Mouse (Mus musculus) yolk sac, embryonic 10.5 days (tissue): ENCODE results near the gene Slc15a4.

Source experiments
- DNase-seq: peaks from one replicate; pipeline ENCODE4 v3.0.0-alpha.2; 2017; ENCODE audit warnings: low spot score

Slc15a4 gene

DNA sequence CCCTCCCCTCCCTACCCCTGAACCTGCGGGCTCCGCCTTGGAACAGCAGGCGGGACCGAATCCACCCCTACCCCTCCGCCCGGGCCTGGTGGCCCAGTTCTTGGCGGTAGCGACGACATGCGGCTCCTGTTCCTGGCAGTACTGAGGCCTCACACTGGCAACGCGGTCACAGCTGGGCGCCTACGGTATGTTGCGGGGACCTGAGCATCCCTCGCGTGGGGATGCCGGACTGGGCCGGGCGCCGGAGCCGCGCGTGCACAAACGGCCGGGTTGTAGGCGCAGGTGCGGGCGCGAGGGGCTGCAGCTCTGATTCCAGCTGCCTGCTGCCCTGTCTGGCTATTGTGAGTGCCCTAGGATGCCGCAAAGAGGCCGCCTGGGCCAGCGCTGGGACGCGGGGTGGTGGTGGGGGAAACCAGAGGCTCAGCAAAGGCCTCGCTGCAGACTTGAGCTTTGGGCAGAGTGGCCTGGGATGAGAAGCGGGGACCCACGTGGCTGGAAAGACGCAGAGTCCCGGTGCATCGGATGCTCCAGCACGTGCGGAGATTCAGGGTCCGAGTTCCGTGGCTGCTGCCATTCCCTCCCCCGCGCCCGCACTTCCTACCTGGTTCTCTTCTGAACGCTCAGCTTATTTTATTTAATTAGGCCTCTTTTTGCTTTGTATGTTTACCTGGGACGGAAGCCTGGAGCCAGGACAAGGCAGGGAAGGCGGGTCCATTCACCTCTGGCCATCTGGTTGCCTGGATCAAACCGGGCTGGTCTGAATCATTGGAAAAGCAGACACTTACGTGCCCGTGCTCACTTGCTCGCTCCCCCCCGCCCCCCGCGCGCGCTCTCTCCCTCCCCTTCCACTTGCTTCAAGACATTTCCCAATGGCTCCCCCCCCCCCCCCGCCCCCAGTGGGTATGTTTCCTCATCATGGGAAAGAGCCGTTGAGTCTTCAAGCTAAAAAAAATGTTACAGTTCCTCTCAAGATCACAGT is at the start of gene Slc15a4, which contains the start of gene Glt1d1:
Gene Slc15a4, minus strand, starts transcription at position 731 of the 979 bp plus-strand sequence.
Gene Glt1d1, plus strand, starts transcription at position 96 of the 979 bp plus-strand sequence.
- no peak for DNase-seq

DNA sequence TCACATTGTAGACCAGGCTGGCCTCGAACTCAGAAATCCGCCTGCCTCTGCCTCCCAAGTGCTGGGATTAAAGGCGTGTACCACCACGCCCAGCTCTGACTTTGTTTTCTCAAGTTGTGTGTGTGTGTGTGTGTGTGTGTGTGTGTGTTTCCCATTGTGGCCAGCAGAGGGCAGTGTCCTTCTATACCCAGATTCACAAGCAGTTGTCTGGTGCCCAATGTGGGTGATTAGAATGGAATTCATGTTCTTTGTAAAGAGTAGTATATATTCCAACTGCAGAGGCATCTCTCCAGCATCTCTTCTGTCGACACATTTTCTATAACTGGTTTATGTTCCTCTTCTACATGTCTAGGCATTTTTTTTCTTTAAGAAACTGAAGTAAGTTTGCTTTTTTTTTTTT is 45.8 kb upstream of the Slc15a4 start:
- no peak for DNase-seq

DNA sequence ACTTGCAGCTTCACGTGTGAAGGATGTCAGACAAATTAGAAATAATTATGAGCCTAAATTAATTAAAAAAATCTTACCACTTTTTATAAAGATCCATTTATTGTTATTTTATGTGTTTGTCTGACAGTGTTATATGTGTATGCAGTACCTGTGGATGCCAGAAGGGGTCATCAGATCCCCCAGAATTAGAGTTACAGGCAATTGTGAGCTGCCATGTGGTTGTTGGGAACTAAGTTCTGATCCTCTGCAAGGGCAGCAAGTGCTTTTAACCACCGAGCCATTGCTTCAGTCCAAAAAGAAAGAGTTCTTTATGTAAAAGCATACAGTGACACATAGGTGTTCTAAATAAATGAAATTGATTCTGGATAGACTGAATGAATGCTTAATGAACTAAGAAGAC is 44.9 kb upstream of the Slc15a4 start:
- no peak for DNase-seq

GRCm38 (mm10) chr5:127673913-127674312 is 41.2 kb upstream of the Slc15a4 start:
- no peak for DNase-seq

DNA sequence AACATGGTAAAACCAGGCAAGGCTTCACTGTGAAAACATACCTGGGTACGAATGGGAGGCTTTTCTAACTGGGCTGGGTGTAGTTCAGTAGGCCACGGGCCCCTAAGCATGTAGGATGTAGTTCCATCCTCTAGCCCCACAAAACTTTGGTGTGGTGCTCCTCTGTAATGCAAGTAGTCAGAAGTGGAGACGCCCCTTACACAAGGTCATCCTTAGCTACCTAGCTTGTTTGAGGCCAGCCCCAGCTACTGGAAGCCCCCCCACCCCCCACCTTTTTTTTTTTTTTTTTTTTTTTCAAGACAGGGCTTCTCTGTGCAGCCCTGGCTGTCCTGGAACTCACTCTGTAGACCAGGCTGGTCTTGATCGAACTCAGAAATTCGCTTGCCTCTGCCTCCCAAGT is 28.3 kb upstream of the Slc15a4 start:
- no peak for DNase-seq

- no peak for DNase-seq
These were observed 27.6 kb upstream of the Slc15a4 start for GRCm38 (mm10) chr5:127660267-127660666.

- no peak for DNase-seq
These were observed 26.6 kb upstream of the Slc15a4 start for GRCm38 (mm10) chr5:127659312-127659711.

GRCm38 (mm10) chr5:127658257-127658656 is 25.6 kb upstream of the Slc15a4 start:
- no peak for DNase-seq

- DNase-seq = no peak
These were observed 16.4 kb upstream of the Slc15a4 start for GRCm38 (mm10) chr5:127649077-127649476.

GRCm38 (mm10) chr5:127648046-127648445 is 15.3 kb upstream of the Slc15a4 start:
- no peak for DNase-seq

DNA sequence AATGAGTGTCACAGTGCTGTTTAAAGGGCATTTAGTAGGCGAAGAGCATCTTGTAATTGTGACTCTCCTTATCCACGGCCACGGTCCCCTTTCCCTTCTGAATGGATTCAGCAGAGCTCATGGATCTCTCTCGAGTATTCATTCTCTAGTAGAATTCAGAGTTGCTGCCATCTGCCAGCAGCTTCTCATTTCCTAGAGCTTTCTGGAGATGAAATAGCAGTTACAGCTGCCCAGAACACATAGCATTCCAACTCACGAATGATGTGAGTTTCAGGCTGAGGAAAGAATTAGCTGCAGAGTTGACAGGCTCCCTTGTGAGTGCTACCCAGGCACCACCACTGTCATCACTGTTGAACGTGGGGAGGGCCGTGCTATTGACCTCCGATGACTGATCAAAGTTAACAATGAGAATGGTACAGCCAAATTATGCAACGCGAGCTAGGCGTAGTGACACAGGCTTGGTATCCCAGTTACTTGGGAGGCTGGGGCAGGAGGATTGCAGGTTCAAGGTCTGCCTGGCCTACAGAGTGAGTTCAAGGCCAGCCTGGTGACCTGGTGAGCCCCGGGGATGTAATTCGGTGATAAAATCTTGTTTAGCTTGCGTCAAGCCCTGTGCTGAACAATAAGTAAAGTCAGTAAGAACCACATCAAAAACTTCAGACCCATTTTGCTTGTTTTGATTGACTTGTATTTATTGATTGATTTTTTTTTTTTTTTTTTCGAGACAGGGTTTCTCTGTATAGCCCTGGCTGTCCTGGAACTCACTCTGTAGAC is 8.7 kb upstream of the Slc15a4 start:
- DNase-seq = no peak

DNA sequence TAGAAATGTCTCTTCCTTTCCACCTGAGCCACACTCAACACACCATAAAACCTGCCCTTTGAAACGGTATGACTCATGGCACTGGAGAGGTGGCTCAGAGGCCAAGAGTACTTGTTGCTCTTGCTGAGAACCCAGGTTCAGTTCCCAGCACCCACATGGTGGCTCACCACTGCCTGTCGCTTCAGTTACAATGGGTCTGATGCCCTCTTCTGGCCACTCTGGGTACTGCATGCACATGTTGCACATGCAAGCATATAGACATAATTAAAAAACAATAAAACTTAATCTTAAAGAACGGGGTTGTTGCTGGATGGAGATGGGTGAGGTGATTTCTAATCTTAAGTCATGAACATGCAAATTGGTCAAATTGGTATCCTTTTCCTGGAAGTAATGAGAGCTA is 7.7 kb upstream of the Slc15a4 start:
- DNase-seq = no peak

DNA sequence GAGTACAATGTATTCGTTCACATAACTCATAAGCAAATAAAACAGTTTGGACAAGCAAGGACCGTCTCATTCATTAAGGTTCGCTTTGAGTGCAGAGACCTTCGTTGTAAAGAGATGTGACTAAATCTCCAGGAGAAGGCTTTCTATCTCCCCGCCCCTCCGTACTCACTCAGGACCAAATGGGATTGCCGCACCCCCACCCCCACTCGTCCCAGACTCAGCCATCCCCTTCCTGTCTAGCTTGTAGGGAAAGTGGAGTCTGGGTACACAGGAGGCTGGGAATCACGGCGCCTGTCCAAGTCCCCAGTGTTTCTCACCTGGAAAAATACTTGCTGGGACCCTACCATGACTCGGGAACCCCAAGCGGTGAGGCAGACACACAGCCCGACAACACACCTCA is 6.9 kb upstream of the Slc15a4 start:
- DNase-seq = no peak

- no peak for DNase-seq
These were observed 6.4 kb upstream of the Slc15a4 start for GRCm38 (mm10) chr5:127639067-127639605.

DNA sequence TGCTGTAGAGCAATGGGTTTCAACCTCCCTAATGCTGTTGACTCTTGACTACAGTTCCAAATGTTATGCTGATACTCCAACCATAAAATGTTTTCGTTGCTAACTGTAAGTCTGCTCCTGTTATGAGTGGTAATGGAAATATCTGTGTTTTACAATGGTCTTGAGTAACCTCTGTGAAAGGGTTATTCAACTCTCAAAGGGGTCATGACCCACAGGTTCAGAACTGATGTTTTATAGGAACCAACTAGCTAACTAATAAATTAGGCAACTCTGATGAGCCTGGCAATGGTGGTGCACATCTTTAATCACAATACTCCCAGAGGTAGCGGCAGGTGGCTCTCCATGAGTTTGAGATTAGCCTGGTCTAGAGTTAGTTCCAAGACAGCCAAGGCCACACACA is 5.5 kb upstream of the Slc15a4 start:
- no peak for DNase-seq

- no peak for DNase-seq
These were observed 4.9 kb upstream of the Slc15a4 start for GRCm38 (mm10) chr5:127637622-127638021.

- DNase-seq = no peak
These were observed 969 bp upstream of the Slc15a4 start for GRCm38 (mm10) chr5:127633666-127634065.

GRCm38 (mm10) chr5:127633188-127633587 is 491 bp upstream of the Slc15a4 start:
- DNase-seq = no peak

GRCm38 (mm10) chr5:127631671-127632070 is 1.0 kb downstream of the Slc15a4 start:
- no peak for DNase-seq

- DNase-seq = no peak
These were observed 5.5 kb downstream of the Slc15a4 start for GRCm38 (mm10) chr5:127627242-127627641.

- no peak for DNase-seq
These were observed 8.1 kb downstream of the Slc15a4 start for GRCm38 (mm10) chr5:127624427-127625213.

GRCm38 (mm10) chr5:127621108-127621507 is 11.6 kb downstream of the Slc15a4 start:
- no peak for DNase-seq
